In genomic region chr10:112893622-112894252, GRCm38 (mm10) we compare ENCODE assay signal across 20 mouse cellular contexts.
"Had no signal": no experiment of that assay in that cellular context is flagged by ENCODE, and none has a peak within 500 bp of the region (broad histone marks: within the 10 kb centered on the region; RNA-seq: fewer than 3 reads in every experiment).

No protein-coding gene starts in this region.

- H3K27me3 ChIP-seq: limb, embryonic 13.5 days; liver, embryonic 12.5 days; liver, embryonic 15.5 days; midbrain, embryonic 12.5 days; midbrain, embryonic 15.5 days; neural tube, embryonic 13.5 days; stomach, embryonic 15.5 days had no signal

- H3K9me3 ChIP-seq: limb, embryonic 10.5 days; limb, embryonic 13.5 days; liver, embryonic 12.5 days; liver, embryonic 15.5 days; midbrain, embryonic 12.5 days; midbrain, embryonic 15.5 days; neural tube, embryonic 13.5 days; stomach, embryonic 15.5 days had no signal

- ATAC-seq: inflammation-experienced regulatory T-cells, adult 6 months; intestine, embryonic 16.5 days; liver, embryonic 12.5 days; midbrain, embryonic 15.5 days had no signal

- H3K4me2 ChIP-seq: limb, embryonic 13.5 days; liver, embryonic 12.5 days; liver, embryonic 15.5 days; lung, embryonic 14.5 days; midbrain, embryonic 12.5 days; midbrain, embryonic 15.5 days; neural tube, embryonic 13.5 days; stomach, embryonic 15.5 days had no signal

- H3K4me3 ChIP-seq: limb, embryonic 10.5 days; limb, embryonic 13.5 days; liver, embryonic 12.5 days; liver, embryonic 15.5 days; midbrain, embryonic 12.5 days; midbrain, embryonic 15.5 days; neural tube, embryonic 13.5 days; stomach, embryonic 15.5 days had no signal

- H3K4me1 ChIP-seq: limb, embryonic 10.5 days; limb, embryonic 13.5 days; liver, embryonic 12.5 days; liver, embryonic 15.5 days; midbrain, embryonic 12.5 days; neural tube, embryonic 13.5 days; stomach, embryonic 15.5 days had no signal

- H3K9ac ChIP-seq: limb, embryonic 13.5 days; liver, embryonic 12.5 days; liver, embryonic 15.5 days; lung, embryonic 14.5 days; midbrain, embryonic 12.5 days; midbrain, embryonic 15.5 days; neural tube, embryonic 13.5 days; stomach, embryonic 15.5 days had no signal

- H3K27ac ChIP-seq: limb, embryonic 10.5 days; limb, embryonic 13.5 days; liver, embryonic 12.5 days; liver, embryonic 15.5 days; midbrain, embryonic 12.5 days; midbrain, embryonic 15.5 days; neural tube, embryonic 13.5 days; stomach, embryonic 15.5 days had no signal

- H3K36me3 ChIP-seq: limb, embryonic 10.5 days; limb, embryonic 13.5 days; liver, embryonic 12.5 days; liver, embryonic 15.5 days; midbrain, embryonic 12.5 days; midbrain, embryonic 15.5 days; neural tube, embryonic 13.5 days; stomach, embryonic 15.5 days had no signal

- DNase-seq: kidney, adult 18-20 months; kidney, adult 9 months; kidney, postnatal 14 days; kidney, postnatal 4 days; liver; lung, embryonic 14.5 days; retina, postnatal 1 day; right cerebral cortex, postnatal 25 days; spleen, adult 18-20 months; thymus, postnatal 25 days had no signal
